Mouse (Mus musculus): ENCODE measurements around the gene Gm15107. TPM values are rescaled to one million over a fixed set of nuclear protein-coding genes. Genes with fewer than 3 reads are reported as not detected.
"Not testable (repeated sequence)": the region's sequence is repeated elsewhere in the genome, so short reads cannot be mapped to it uniquely, and the experiment has no call there.

Gm15107 gene
- not detected in 2 replicates for polyA plus RNA-seq (2015; fragmentation: Nextera tagmentation; extraction: Ambion mirVana)

- DNase-seq (ENCODE audit: low spot score) = not testable (repeated sequence)
These were observed at the start of gene Gm15107 for GRCm38 (mm10) chrX:148180424-148180823. Gene Gm15107, plus strand, starts transcription at chrX:148180724.

Other genes with a start within 250 kb of the Gm15107 start
- not detected in 2 replicates for gene Gm15080, start 187.7 kb upstream of the Gm15107 start, polyA plus RNA-seq (2015; fragmentation: Nextera tagmentation; extraction: Ambion mirVana)

All from thymus, postnatal 0 days (tissue).